Mouse (Mus musculus): ENCODE results near the gene Rxra. TPM values are rescaled to one million over a fixed set of nuclear protein-coding genes. Genes with fewer than 3 reads are reported as not detected.
A peak's percentile ranks its signal among the peaks of the same experiment; 100 is the strongest.

Gene Rxra
- total and polyA plus RNA-seq, 2 experiments from 2014 or later, result 2.3 to 20.2 TPM

DNA sequence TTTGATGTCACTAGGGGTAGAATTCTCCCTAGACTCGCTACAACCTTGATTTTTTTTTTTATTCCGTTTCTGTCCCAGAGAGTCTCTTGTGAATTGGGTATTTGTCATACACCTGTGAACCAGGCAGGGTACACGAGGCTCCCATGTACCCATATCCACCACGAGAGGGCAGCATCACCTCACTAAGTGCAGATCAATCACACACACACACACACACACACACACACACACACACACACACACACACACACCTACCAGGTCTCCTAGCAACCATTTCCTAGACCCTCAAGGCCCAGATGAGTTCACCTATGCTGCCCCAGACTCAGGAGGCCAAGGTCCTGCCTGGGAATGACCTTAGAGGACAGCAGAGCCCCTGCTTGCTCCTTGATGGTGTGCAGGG lies 94.0 kb downstream of the Rxra start:
- Histone ChIP-seq H3K4me2 (ENCODE audit: low read depth, low read length, poor library complexity, severe bottlenecking) (no peak overlapping the region), H3K9ac (replicated peaks; ENCODE audit: low read length, poor library complexity, severe bottlenecking) (no peak overlapping the region), H3K27ac (ENCODE audit: low read depth, low read length) (no peak overlapping the region), H3K27me3 (ENCODE audit: insufficient read depth, low read length) (no peaks in the 10 kb centered on the region), H3K36me3 (ENCODE audit: insufficient read depth, low read length) (no peaks in the 10 kb centered on the region), H3K9me3 (ENCODE audit: low read length) (no peaks in the 10 kb centered on the region), H3K4me1 (ENCODE audit: insufficient read depth, low read length) (0 out of 2 replicates have a peak, but pooled peaks cover 3% of the 10 kb centered on the region), H3K4me3 (ENCODE audit: low read depth, low read length) (no peak overlapping the region)
- TF ChIP-seq CTCF (IDR thresholded peaks at IDR 0.05), result peak; percentile 91
- WGBS, result 6% methylated on average over 4 of the region's 4 CpGs
- peak; percentile 80 for DNase-seq (ENCODE audit: low spot score)
- ATAC-seq (ENCODE audit: low FRiP score), result no peak

GRCm38 (mm10) chr2:27771936-27772335 lies 95.7 kb downstream of the Rxra start:
- 25% methylated on average over 7 of the region's 7 CpGs for WGBS
- DNase-seq (ENCODE audit: low spot score), result peak; percentile 83
- no peak overlapping the region for H3K4me2 ChIP-seq (ENCODE audit: low read depth, low read length, poor library complexity, severe bottlenecking)
- no peaks in the 10 kb centered on the region for H3K36me3 ChIP-seq (ENCODE audit: insufficient read depth, low read length)
- H3K4me3 ChIP-seq (ENCODE audit: low read depth, low read length), result no peak overlapping the region
- H3K9ac ChIP-seq (replicated peaks; ENCODE audit: low read length, poor library complexity, severe bottlenecking), result no peak overlapping the region
- H3K9me3 ChIP-seq (ENCODE audit: low read length), result no peaks in the 10 kb centered on the region
- 0 out of 2 replicates have a peak, but pooled peaks cover 3% of the 10 kb centered on the region for H3K4me1 ChIP-seq (ENCODE audit: insufficient read depth, low read length)
- ATAC-seq (ENCODE audit: low FRiP score), result no peak
- H3K27ac ChIP-seq (ENCODE audit: low read depth, low read length), result no peak overlapping the region
- peak; percentile 89 for TF ChIP-seq CTCF (IDR thresholded peaks at IDR 0.05)
- H3K27me3 ChIP-seq (ENCODE audit: insufficient read depth, low read length), result no peaks in the 10 kb centered on the region

GRCm38 (mm10) chr2:27772841-27773388 lies 96.7 kb downstream of the Rxra start:
- Histone ChIP-seq H3K4me3 (ENCODE audit: low read depth, low read length) (no peak overlapping the region), H3K27ac (ENCODE audit: low read depth, low read length) (no peak overlapping the region), H3K4me2 (ENCODE audit: low read depth, low read length, poor library complexity, severe bottlenecking) (no peak overlapping the region), H3K9ac (replicated peaks; ENCODE audit: low read length, poor library complexity, severe bottlenecking) (no peak overlapping the region), H3K4me1 (ENCODE audit: insufficient read depth, low read length) (0 out of 2 replicates have a peak, but pooled peaks cover 3% of the 10 kb centered on the region), H3K9me3 (ENCODE audit: low read length) (no peaks in the 10 kb centered on the region), H3K36me3 (ENCODE audit: insufficient read depth, low read length) (no peaks in the 10 kb centered on the region), H3K27me3 (ENCODE audit: insufficient read depth, low read length) (no peaks in the 10 kb centered on the region)
- ATAC-seq (ENCODE audit: low FRiP score), result no peak
- DNase-seq (ENCODE audit: low spot score), result no peak
- TF ChIP-seq CTCF (IDR thresholded peaks at IDR 0.05), result no peak
- 79% methylated on average over 7 of the region's 7 CpGs for WGBS

DNA sequence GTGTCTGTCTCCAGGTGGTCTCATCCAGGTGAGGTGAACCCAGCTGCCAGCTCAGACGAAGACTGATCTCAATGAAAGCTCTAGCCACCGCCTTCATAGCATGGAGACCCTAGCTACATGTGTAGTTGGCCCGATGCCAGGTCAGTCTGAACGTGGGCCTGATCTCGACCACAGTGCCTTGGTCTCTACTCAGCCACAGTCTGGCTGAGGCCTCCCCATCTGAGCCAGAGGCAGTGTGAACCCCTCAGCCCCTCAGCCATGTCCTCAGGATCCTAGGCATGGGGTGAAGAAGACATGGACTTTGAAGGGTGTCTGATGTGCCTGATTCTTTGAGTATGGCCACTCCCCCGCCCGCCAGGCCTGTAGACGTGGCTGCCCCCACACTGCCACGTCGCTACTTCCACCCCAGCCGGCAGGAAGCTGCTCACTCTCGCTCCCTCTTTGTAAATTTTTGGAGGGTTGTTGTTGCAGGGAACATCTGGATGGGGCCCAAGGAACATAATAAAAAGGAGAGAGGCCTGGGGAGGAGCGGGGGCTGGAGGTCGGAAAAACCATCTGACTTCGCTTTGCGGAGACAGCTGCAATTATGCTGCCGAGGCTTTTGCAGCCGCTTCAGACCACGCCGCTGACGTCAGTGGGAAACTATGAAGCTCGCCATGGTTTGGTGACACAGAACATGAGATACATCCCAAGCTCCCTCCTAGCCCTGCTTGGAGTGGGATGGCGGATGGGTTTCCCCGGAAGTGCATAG lies 97.9 kb downstream of the Rxra start:
- Histone ChIP-seq H3K27me3 (ENCODE audit: insufficient read depth, low read length) (no peaks in the 10 kb centered on the region), H3K36me3 (ENCODE audit: insufficient read depth, low read length) (no peaks in the 10 kb centered on the region), H3K4me2 (ENCODE audit: low read depth, low read length, poor library complexity, severe bottlenecking) (no peak overlapping the region), H3K9ac (replicated peaks; ENCODE audit: low read length, poor library complexity, severe bottlenecking) (no peak overlapping the region), H3K9me3 (ENCODE audit: low read length) (no peaks in the 10 kb centered on the region), H3K27ac (ENCODE audit: low read depth, low read length) (no peak overlapping the region), H3K4me1 (ENCODE audit: insufficient read depth, low read length) (0 out of 2 replicates have a peak, but pooled peaks cover 3% of the 10 kb centered on the region), H3K4me3 (ENCODE audit: low read depth, low read length) (no peak overlapping the region)
- ATAC-seq (ENCODE audit: low FRiP score) (no peak), DNase-seq (ENCODE audit: low spot score) (no peak)
- WGBS, result 78% methylated on average over 24 of the region's 24 CpGs
- no peak for TF ChIP-seq CTCF (IDR thresholded peaks at IDR 0.05)

DNA sequence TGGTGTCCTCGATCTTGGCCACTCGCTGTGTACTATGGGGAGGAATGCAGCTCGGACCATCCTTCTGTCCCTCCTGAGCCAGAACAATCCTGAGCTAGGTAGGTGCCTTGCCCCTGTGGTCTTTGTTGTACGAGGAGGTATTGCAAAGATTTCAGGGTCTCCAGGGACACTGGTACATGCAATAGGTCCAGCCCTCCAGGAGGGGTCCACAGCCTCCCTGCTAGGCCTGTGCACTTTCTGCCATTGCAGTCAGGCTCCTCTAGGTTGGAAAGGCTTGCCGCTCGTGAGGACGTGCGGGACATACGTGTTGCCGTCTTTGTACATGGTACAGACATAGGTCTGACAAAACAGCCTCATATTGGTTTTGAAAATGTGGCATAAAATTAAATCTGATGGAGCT lies 98.8 kb downstream of the Rxra start:
- H3K4me3 ChIP-seq (ENCODE audit: low read depth, low read length), result no peak overlapping the region
- H3K9ac ChIP-seq (replicated peaks; ENCODE audit: low read length, poor library complexity, severe bottlenecking), result 0 out of 2 replicates have a peak overlapping the region, but pooled peaks have one; percentile 5
- no peak overlapping the region for H3K27ac ChIP-seq (ENCODE audit: low read depth, low read length)
- H3K9me3 ChIP-seq (ENCODE audit: low read length), result no peaks in the 10 kb centered on the region
- no peaks in the 10 kb centered on the region for H3K36me3 ChIP-seq (ENCODE audit: insufficient read depth, low read length)
- H3K27me3 ChIP-seq (ENCODE audit: insufficient read depth, low read length), result no peaks in the 10 kb centered on the region
- TF ChIP-seq CTCF (IDR thresholded peaks at IDR 0.05), result no peak
- DNase-seq (ENCODE audit: low spot score), result no peak
- WGBS, result 90% methylated on average over 10 of the region's 10 CpGs
- H3K4me1 ChIP-seq (ENCODE audit: insufficient read depth, low read length), result 0 out of 2 replicates have a peak, but pooled peaks cover 3% of the 10 kb centered on the region
- H3K4me2 ChIP-seq (ENCODE audit: low read depth, low read length, poor library complexity, severe bottlenecking), result no peak overlapping the region
- no peak for ATAC-seq (ENCODE audit: low FRiP score)

DNA sequence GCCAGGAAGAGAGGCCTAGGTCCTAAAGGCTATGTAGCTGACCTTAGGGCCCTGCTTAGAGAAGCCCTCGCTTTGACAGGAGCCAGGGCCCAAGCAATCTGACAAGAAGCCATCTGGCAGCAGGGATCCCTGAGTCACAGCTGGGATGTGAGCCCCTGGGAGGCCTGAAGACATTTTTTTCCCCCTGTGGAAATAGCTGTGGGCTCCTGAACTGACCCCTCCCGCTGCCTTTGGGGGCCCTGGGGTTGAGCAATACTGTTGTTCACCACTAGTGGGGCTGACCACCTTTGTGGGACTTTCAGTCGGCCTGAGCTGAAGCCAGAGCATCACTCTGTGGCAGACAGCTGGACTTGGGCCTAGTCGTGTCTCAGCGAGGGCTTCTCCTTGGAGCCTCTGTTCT lies 99.4 kb downstream of the Rxra start:
- no peak overlapping the region for H3K9ac ChIP-seq (replicated peaks; ENCODE audit: low read length, poor library complexity, severe bottlenecking)
- no peaks in the 10 kb centered on the region for H3K4me1 ChIP-seq (ENCODE audit: insufficient read depth, low read length)
- H3K27ac ChIP-seq (ENCODE audit: low read depth, low read length), result no peak overlapping the region
- no peak for DNase-seq (ENCODE audit: low spot score)
- ATAC-seq (ENCODE audit: low FRiP score), result no peak
- no peaks in the 10 kb centered on the region for H3K9me3 ChIP-seq (ENCODE audit: low read length)
- 58% methylated on average over 5 of the region's 5 CpGs for WGBS
- H3K27me3 ChIP-seq (ENCODE audit: insufficient read depth, low read length), result no peaks in the 10 kb centered on the region
- H3K4me3 ChIP-seq (ENCODE audit: low read depth, low read length), result no peak overlapping the region
- H3K36me3 ChIP-seq (ENCODE audit: insufficient read depth, low read length), result no peaks in the 10 kb centered on the region
- H3K4me2 ChIP-seq (ENCODE audit: low read depth, low read length, poor library complexity, severe bottlenecking), result no peak overlapping the region
- peak; percentile 33; the same call in 1 of the 2 replicates for TF ChIP-seq CTCF (IDR thresholded peaks at IDR 0.05)
